Mouse (Mus musculus) telencephalon, adult 2 months (tissue): Measurements from ENCODE around the gene Ksr2.
A peak's percentile ranks its signal among the peaks of the same experiment; 100 is the strongest.
"Not testable (repeated sequence)": the region's sequence is repeated elsewhere in the genome, so short reads cannot be mapped to it uniquely, and the experiment has no call there.

ENCODE experiments used
- DNase-seq: peaks from one replicate; pipeline ENCODE4 v3.0.0-alpha.2; 2011; ENCODE audit warnings: low read depth, low spot score

Gene Ksr2

DNA sequence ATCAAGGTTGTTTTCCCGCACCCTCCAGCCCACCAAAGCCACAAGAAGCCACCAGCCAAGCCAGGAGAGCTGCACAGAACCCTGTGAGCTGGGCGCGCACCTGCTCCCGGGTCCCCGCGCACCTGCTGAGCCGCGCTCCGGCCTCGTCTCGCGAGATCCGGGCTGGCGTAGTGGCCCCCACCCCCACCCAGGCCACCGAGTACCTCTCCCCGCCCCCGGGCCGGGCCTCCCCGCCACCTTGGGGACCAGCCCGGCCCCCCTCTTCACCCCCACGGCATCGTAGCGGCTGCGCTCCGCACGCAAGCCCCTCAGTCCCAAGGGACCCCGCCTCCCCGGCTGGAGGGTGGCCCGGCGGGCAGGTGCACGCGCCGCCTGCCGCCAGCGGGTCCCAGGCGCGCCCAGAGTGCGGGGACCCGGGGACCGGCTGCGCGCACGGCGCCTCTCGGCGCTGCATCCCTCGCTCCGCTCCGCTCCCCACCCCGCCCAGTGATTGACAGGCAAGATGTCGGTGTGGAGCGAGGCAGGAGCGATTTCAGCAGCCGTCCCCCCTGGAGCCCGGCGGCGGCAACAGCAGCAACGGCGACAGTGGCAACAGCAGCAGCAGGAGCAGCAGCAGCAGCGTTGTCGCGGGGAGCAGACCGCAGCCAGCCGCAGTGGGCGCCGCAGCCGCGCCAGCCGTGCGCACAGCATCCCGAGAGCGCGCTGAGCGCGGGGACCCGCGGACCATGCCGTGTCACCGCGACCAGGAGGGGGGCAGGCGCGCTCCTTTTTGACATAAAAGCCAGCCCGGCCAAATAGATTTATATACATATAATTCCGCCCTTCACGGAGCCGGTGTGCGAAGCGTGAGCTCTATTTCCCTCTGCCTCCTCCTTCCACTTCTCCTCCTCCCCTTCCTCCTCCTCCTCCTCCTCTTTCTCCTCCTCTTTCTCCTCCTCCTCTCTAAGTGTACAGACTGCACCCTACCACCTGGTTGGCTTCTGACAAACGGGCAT is at the start of gene Ksr2:
TSS of gene Ksr2 (plus strand) at position 494 of the 995 bp plus-strand sequence.
- DNase-seq: peak; percentile 69

- no peak for DNase-seq
Measured at GRCm38 (mm10) chr5:117364821-117365220, 49.0 kb upstream of the Ksr2 start.

DNA sequence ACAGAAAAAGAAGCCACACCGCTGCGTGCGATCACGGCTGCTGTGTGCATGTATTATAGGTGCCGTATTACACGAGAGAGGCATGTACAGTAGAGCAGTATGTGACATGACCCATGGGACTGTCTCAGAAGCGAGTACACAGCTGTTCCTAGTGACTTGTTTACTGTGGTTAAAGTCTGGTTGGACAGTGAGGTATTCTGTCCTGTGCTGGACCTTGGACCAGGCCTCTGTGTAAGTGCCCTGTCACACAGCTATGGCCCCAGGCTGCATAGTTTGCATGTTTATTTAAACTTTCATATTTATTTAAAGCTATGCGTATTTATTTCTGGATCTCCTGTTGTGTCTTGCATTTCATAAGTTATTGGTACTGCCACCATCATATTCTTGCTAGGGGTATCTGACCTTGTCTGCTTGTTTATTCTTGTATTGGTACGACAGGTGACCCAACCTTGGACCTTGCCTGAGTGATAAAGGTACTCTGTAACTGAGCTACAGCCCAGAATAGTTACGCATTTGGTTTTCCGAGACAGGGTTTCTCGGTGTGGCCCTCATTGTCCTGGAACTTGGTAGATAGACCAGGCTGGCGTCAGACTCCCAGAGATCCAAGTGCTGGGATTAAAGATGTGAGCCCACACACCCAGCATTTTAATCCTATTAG is 47.8 kb upstream of the Ksr2 start:
- no peak for DNase-seq

DNA sequence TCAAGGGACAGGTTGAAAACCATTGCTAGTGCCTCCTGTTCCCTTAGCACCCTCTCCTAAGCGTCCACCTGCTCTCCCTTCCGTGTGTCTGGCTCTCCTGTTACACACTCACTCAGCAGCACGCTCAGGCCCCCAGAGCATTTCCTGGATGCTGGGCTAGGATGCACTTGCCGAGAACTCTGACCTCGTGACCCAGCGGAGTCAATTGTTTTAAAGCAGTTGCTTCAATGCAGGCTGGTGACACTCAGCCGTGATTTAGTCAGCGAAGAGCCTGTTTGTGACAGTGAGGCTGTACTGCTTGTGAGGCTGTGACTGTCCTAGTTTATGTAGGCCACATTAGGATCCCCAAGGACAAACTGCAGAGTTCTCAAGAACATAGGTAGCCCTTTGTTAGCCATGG is 46.6 kb upstream of the Ksr2 start:
- no peak for DNase-seq

DNA sequence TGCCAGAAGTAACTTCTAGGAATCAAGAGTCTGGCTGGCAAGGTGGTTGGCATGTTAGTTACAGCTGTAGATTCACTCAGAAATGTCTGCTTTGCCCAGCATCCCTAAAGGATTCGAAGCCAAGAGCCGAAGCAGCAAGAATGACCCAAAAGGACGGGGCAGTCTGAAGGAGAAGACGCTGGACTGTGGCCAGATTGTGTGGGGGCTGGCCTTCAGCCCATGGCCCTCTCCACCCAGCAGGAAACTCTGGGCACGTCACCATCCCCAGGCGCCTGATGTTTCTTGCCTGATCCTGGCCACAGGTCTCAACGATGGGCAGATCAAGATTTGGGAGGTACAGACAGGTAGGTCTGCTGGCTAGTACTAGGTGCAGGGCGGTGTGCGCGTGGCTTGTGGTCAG is 43.2 kb upstream of the Ksr2 start:
- no peak for DNase-seq

- no peak for DNase-seq
Measured at GRCm38 (mm10) chr5:117373418-117373817, 40.4 kb upstream of the Ksr2 start.

- peak; percentile 53 for DNase-seq
Measured at GRCm38 (mm10) chr5:117374372-117375049, 39.3 kb upstream of the Ksr2 start.

DNA sequence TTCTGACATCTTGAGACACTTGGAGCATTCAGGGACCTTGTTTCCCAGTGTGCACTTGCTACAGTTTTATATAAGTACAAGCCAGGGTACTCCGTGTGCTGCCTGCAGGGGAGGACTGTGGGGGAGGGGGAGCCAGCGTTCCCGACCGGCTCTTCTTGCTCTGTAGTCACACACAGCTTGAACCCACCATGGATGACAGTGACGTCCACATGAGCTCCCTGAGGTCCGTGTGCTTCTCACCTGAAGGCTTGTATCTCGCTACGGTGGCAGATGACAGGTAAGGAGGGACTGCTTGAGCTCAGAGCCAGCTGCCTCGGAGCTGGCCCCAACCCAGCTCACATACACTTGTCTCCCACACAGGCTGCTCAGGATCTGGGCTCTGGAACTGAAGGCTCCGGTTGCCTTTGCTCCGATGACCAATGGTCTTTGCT is 37.5 kb upstream of the Ksr2 start:
- DNase-seq: no peak

GRCm38 (mm10) chr5:117377731-117378130 is 36.1 kb upstream of the Ksr2 start:
- not testable (repeated sequence) for DNase-seq

DNA sequence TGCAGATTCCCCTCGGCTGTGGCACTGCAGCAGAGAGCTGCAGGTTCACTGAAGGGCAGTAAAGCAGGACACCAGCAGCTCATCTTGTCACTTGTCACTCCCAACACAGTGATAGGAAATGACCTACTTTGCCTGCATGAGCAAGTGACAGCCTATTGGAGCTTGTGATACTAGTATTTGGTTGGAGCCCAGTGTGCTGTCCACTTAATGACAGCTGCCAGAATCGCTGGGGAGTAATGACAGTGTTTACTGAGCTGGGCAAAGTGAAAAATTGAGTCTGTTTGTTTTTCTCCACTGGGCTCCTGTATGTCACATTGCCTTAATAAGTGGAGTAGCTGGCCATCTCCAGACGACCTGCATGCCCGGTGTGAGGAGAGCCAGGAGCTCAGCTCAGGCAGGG is 33.6 kb upstream of the Ksr2 start:
- no peak for DNase-seq

- no peak for DNase-seq
Measured at GRCm38 (mm10) chr5:117381785-117382184, 32.0 kb upstream of the Ksr2 start.

GRCm38 (mm10) chr5:117383198-117383597 is 30.6 kb upstream of the Ksr2 start:
- DNase-seq: no peak

GRCm38 (mm10) chr5:117388296-117388751 is 25.5 kb upstream of the Ksr2 start:
- no peak for DNase-seq

DNA sequence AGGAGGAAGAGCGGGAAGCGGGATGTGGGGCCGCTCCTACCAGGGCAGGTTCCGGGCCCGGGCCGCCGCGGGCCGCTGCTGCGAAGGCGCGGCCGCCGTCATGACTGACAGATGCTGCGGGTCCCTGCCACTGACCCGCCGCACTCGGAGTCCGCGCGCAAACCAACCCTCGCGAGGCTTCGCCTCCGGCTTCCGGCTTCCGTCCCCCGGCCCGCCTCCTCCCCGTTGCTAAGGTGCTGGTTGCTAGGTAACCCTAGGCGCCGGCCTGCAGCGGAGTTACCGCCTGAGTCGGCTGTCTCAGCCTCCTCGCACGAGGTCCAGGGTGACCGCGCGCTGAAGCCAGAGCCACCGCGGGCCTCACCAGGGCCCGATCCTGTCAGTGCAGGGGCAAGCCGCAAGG is 24.9 kb upstream of the Ksr2 start, which contains the start of gene Rfc5:
TSS of gene Rfc5 (minus strand) at position 171 of the 400 bp plus-strand sequence.
- peak; percentile 88 for DNase-seq

GRCm38 (mm10) chr5:117390895-117391294 is 22.9 kb upstream of the Ksr2 start:
- no peak for DNase-seq

DNA sequence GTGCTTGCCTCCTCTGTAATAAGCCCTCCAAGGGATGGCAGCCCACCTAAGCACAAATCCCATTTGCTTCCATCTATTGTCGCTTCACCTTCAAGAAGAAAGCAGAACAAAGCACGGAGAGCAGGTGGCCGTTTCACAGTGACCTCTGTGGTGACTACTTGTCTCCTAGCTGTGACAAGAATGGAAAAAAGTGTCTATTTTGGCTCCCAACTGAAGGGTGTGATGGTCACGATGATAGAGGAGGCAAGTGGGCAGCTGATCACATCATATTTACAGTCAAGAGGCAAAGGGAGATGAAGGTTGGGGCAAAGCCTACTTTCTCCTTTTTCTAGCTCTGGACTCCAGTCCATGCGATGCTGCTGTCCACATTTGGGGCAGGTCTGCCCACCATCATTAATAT is 18.0 kb upstream of the Ksr2 start:
- no peak for DNase-seq

- no peak for DNase-seq
Measured at GRCm38 (mm10) chr5:117396596-117397014, 17.2 kb upstream of the Ksr2 start.

GRCm38 (mm10) chr5:117397371-117397770 is 16.4 kb upstream of the Ksr2 start:
- DNase-seq: no peak

GRCm38 (mm10) chr5:117398007-117398550 is 15.7 kb upstream of the Ksr2 start:
- DNase-seq: no peak

- no peak for DNase-seq
Measured at GRCm38 (mm10) chr5:117399281-117399680, 14.5 kb upstream of the Ksr2 start.

DNA sequence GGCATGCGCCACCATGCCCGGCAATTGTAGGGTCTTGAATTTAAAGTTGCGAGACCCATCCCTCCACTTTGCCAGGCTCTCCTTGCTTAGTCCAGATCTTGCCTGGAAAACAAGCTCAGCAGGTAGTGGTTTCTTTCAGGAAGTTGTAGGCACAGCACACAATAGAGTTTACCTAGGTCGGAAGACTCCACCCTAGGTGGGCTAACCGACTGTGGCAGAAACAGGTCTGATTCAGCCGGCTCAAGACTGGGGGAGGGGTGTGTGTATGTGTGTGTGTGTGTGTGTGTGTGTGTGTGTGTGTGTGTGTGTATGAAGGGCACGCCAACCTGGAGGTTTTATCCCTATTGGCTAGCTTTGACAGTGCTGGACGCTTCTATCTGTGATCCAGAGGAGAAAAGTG is 10.2 kb upstream of the Ksr2 start:
- DNase-seq: no peak

GRCm38 (mm10) chr5:117404671-117405070 is 9.1 kb upstream of the Ksr2 start:
- DNase-seq: not testable (repeated sequence)
